Mouse (Mus musculus) forebrain, embryonic 13.5 days (tissue): ENCODE results near the gene Pla2g10. TPM values are rescaled to one million over a fixed set of nuclear protein-coding genes. Genes with fewer than 3 reads are reported as not detected.
A peak's percentile ranks its signal among the peaks of the same experiment; 100 is the strongest.
"Not testable (repeated sequence)": the region's sequence is repeated elsewhere in the genome, so short reads cannot be mapped to it uniquely, and the experiment has no call there.

Source experiments
- ATAC-seq: fragments of 200-750 bp; cut with Nextera tagmentation; 2 replicates; pipeline ENCODE4 v1.8.0; 2017
- H3K27ac ChIP-seq: fragments of 300-500 bp; sonication (generic); 2 replicates; pipeline ENCODE4 v1.5.1; 2015; ENCODE audit warnings: inconsistent platforms, mild to moderate bottlenecking, moderate library complexity
- H3K27me3 ChIP-seq: fragments of 300-500 bp; sonication (generic); 2 replicates; pipeline ENCODE4 v1.6.1; 2015; ENCODE audit warnings: mild to moderate bottlenecking, inconsistent platforms
- H3K36me3 ChIP-seq: fragments of 300-500 bp; sonication (generic); 2 replicates; pipeline ENCODE4 v1.6.1; 2015; ENCODE audit warnings: mild to moderate bottlenecking, inconsistent platforms; ENCODE audit not compliant: poor library complexity, severe bottlenecking
- H3K4me1 ChIP-seq: fragments of 300-500 bp; sonication (generic); 2 replicates; pipeline ENCODE4 v1.6.1; 2015; ENCODE audit warnings: inconsistent platforms
- H3K4me2 ChIP-seq: fragments of 300-500 bp; sonication (generic); 2 replicates; pipeline ENCODE4 v1.6.1; 2015; ENCODE audit warnings: inconsistent platforms, mild to moderate bottlenecking, moderate library complexity
- H3K4me3 ChIP-seq: fragments of 300-500 bp; sonication (generic); 2 replicates; pipeline ENCODE4 v1.5.1; 2015; ENCODE audit warnings: mild to moderate bottlenecking, inconsistent platforms
- H3K9ac ChIP-seq: fragments of 300-500 bp; sonication (generic); 2 replicates; pipeline ENCODE4 v1.6.1; 2015; ENCODE audit warnings: mild to moderate bottlenecking, inconsistent platforms
- H3K9me3 ChIP-seq: fragments of 300-500 bp; sonication (generic); replicated peaks from 2 replicates; pipeline ENCODE4 v1.6.1; 2016; ENCODE audit warnings: inconsistent platforms
- WGBS: fragments of 180-500 bp; shearing (Covaris S2); methylation state at CpG from one replicate; pipeline ENCODE4 v1.1.7; 2015; 5-methylcytosine and 5-hydroxymethylcytosine counted together
- polyA plus RNA-seq: library from polyadenylated mRNA; unstranded; fragments of >200 nt; fragmentation: Nextera tagmentation; extraction: Ambion mirVana; gene quantifications from 2 replicates; pipeline ENCODE4 v1.2.1, GENCODE M21; 2015

Gene Pla2g10
- polyA plus RNA-seq, result 0.20 and 0.53 TPM in 2 replicates

DNA sequence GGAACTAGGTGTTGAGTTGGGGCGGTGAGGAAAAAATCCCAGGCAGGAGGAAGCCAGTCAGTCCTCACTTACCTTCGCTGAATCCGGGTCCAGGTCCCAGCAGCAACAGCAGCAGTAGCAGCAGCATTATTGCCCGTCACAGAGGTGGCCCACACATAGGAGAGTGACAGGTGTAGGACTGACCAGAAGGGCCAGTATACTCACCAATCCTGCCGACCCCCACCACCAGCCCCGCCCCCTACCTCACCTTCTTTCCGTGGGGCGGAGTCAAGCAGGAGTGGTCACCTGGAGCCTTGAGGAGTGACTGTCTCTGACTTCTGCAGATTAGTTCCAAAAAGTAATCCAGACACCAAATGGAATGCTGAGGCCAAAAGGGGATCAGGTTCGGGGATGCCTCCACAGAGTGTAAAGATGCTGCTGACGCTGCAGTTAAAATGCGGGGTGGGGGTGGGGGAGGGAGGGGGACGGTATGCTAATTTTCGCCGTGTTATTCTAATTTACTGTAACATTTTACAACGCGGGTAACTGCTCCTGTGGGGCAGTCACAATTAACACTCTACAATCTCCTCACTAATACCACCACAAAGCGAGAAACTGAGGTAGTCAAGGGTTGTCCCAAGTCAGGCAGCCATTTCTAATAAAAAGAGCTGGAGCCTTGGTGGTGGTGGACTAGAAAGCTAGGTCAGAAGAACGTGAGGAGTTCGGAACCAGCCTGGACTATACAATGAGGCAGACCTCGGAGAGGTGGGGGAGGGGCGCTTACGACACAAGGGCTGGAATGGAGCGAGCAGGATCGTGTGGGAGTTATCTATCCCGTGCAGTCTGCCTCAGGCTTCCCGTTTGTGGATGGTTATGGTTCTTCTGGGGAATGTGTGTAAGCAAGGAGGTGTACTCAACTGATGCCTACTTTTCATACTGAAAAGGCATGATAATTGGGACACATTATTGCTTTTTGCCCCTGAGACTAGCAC, at the start of gene Pla2g10:
Pla2g10 (minus strand) TSS at position 699 of the 971 bp plus-strand sequence.
- ATAC-seq, result peak; percentile 43; the same call in 1 of the 2 replicates
- H3K4me1 ChIP-seq, result no peaks in the 10 kb centered on the region
- peak within 1 kb of the TSS; percentile 42 for H3K4me2 ChIP-seq
- H3K36me3 ChIP-seq, result no peaks in the 10 kb centered on the region
- peaks cover 5% of the 10 kb centered on the region; the same call in 1 of the 2 replicates for H3K27me3 ChIP-seq
- 15% methylated on average over 26 of the region's 26 CpGs for WGBS
- H3K4me3 ChIP-seq, result no peak within 1 kb of the TSS
- H3K27ac ChIP-seq, result no peak within 1 kb of the TSS
- no peaks in the 10 kb centered on the region for H3K9me3 ChIP-seq
- H3K9ac ChIP-seq, result no peak within 1 kb of the TSS

DNA sequence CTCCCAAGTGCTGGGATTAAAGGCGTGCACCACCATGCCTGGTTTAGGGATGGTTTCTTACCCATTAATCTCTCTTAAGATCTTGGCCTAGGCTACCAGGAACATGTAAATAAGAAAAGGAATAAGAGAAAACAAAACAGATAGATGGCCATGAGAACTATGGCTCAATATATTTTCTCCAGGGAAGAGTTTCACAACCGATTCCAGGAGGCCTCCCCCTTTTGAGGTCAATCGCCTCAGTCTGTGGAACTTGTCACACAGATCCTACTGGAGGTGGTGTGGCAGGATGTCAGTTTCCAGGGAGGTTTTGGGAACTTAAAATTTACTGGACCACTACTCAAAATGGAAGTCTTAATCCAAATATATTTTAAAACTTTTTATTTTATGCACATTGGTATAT, 43.9 kb upstream of the Pla2g10 start:
- H3K4me1 ChIP-seq, H3K36me3 ChIP-seq, H3K9ac ChIP-seq, H3K27ac ChIP-seq, H3K9me3 ChIP-seq, ATAC-seq, H3K27me3 ChIP-seq, H3K4me3 ChIP-seq, H3K4me2 ChIP-seq: not testable (repeated sequence)
- WGBS, result 90% methylated on average over 3 of the region's 3 CpGs

DNA sequence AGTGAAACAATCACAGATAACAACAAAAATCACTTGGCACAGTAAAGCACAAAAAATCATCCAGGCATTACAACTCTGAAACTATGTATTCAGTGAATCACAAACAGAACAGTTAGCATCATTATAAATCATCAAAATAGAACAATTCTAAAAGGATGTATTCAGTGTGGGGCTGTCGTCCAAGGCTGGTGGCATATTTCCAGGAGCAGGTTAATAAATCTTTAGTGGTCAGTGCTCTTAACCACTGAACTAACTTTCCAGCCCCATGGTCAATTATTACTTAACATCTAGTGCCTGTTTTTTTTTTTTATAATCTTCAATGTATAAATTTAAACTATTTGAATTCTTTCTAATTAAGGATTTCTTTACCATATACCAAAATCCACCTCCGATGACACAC, 43.2 kb upstream of the Pla2g10 start:
- not testable (repeated sequence) for H3K9ac ChIP-seq, ATAC-seq, H3K9me3 ChIP-seq

DNA sequence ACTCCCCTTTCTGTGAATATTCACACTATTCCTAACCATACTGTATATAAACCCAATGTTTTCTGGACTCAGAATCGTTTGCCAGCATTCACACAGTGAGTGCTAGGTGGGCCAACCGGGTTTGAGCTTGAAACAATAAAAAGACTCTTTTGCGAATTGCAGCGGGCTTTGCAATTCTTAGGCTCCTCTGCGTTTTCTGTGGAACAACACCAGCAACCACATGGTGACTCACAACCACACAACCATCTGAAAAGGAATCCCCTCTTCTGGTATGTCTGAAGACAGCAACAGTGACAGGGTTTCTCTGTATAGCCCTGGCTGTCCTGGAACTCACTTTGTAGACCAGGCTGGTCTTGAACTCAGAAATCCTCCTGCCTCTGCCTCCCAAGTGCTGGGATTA, 41.3 kb upstream of the Pla2g10 start:
- not testable (repeated sequence) for H3K27me3 ChIP-seq

More for the DNA sequence above, 43.2 kb upstream of the Pla2g10 start:
- not testable (repeated sequence) for H3K27ac ChIP-seq, H3K4me2 ChIP-seq, H3K27me3 ChIP-seq, H3K36me3 ChIP-seq, H3K4me1 ChIP-seq, H3K4me3 ChIP-seq
- 94% methylated on average over 2 of the region's 2 CpGs for WGBS

DNA sequence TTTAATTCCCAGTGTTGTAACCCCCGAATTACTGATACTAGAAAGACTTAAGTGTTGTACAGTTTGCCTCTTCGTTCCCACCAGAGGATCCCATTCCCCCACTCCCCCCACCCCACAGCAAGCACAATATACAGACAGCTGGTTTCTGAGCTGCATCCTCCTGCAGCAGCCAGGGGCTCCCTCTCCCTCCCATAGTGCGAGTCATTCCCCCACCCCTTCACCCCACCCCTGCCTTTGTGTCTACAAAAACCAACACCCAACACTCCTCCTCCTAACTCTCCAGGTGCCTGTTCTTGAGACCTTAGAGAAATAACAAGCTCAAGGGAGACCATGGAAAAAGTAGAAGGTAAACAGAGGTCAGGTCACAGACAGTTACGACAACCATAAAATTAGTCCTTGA, 40.8 kb upstream of the Pla2g10 start:
- not testable (repeated sequence) for H3K4me2 ChIP-seq, H3K27ac ChIP-seq, H3K4me3 ChIP-seq, ATAC-seq, H3K9me3 ChIP-seq, H3K27me3 ChIP-seq, H3K4me1 ChIP-seq, H3K36me3 ChIP-seq, H3K9ac ChIP-seq
- 69% methylated on average over 4 of the region's 4 CpGs for WGBS

More for the DNA sequence above, 41.3 kb upstream of the Pla2g10 start:
- ATAC-seq, H3K4me3 ChIP-seq, H3K27ac ChIP-seq, H3K9me3 ChIP-seq, H3K9ac ChIP-seq, H3K4me1 ChIP-seq, H3K36me3 ChIP-seq, H3K4me2 ChIP-seq: not testable (repeated sequence)
- WGBS, result 90% methylated on average over 5 of the region's 5 CpGs

DNA sequence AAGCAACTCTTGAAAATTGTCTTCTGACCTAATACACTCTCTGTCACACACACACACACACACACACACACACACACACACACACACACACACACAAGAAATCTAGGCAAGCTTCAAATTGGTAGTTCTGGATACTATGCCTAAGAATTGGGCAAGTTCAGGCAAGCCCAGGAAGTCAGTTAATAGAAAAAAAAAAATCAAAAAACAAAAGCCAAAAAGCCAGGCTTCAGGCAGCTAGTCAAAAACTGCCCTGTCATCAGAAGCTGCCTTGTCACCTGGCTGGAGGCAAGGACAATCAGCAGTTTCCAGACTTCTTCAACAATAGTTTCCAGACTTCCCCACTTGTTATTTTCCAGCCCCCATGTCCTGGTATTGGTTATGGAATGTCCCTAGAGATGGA, 35.6 kb upstream of the Pla2g10 start:
- Histone ChIP-seq H3K4me1 (no peaks in the 10 kb centered on the region), H3K4me2 (no peak overlapping the region), H3K9ac (no peak overlapping the region), H3K27ac (no peak overlapping the region), H3K27me3 (no peaks in the 10 kb centered on the region), H3K4me3 (no peak overlapping the region), H3K36me3 (no peaks in the 10 kb centered on the region), H3K9me3 (no peaks in the 10 kb centered on the region)
- ATAC-seq, result no peak

DNA sequence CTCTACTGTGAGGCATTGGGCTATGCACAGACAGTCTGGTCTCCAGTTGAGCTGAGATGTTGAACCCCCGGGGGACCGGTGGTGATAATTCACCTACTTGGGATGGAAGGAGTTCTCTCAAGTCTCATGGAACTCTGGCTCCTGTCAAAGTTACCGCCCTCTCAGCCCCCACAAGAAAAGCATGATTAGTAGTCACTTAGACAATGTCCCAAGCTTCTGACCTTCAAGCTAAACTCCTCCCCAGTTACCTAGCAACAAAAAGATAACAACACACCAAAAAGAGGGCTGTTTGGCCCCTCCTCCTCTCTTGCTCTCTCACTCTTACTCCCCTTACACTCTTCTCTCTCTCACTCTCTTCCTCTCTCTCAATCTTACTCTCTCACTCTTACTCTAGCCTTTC, 33.7 kb upstream of the Pla2g10 start:
- ATAC-seq, result no peak
- WGBS, result 77% methylated on average over 3 of the region's 3 CpGs

DNA sequence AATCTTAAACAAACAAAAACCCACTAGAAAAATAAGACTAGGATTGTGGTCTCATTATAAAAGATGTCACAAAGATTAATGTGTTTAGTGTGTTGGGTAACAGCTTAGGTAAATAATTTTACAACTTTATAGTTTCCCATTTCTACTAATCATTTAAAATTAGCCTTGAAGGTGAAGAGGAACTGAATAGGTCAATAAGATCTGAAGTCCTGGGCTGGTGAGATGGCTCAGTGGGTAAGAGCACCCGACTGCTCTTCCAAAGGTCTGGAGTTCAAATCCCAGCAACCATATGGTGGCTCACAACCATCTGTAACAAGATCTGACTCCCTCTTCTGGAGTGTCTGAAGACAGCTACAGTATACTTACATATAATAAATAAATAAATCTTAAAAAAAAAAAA, 32.0 kb upstream of the Pla2g10 start:
- H3K4me3 ChIP-seq, H3K9ac ChIP-seq, H3K27ac ChIP-seq, H3K9me3 ChIP-seq, H3K4me1 ChIP-seq, H3K4me2 ChIP-seq, ATAC-seq, H3K27me3 ChIP-seq, H3K36me3 ChIP-seq: not testable (repeated sequence)
- 100% methylated on average over 1 of the region's 1 CpGs for WGBS

More for the DNA sequence above, 33.7 kb upstream of the Pla2g10 start:
- Histone ChIP-seq H3K27ac (no peak overlapping the region), H3K4me1 (no peaks in the 10 kb centered on the region), H3K9me3 (no peaks in the 10 kb centered on the region), H3K4me3 (no peak overlapping the region), H3K9ac (no peak overlapping the region), H3K27me3 (no peaks in the 10 kb centered on the region), H3K36me3 (no peaks in the 10 kb centered on the region), H3K4me2 (no peak overlapping the region)

DNA sequence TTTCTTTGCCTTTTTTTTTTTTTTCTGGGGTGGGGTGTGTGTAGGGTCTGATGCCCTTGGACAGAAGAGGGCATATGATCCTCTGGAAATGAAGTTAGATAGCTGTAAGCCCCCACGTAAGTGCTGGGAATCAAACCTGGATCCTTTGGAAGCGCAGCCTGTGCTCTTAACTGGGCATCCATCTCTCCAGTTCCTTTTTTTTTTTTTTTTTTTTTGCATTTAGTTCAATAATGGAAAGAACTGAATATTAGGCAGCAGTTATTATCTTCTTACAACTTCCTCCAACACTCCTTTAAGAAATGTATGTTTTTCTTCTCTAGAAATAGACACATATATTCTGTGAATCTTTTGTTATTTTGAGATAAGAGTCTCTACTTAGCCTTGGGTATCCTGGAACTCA, 27.0 kb upstream of the Pla2g10 start:
- 84% methylated on average over 2 of the region's 2 CpGs for WGBS
- ATAC-seq, result no peak

DNA sequence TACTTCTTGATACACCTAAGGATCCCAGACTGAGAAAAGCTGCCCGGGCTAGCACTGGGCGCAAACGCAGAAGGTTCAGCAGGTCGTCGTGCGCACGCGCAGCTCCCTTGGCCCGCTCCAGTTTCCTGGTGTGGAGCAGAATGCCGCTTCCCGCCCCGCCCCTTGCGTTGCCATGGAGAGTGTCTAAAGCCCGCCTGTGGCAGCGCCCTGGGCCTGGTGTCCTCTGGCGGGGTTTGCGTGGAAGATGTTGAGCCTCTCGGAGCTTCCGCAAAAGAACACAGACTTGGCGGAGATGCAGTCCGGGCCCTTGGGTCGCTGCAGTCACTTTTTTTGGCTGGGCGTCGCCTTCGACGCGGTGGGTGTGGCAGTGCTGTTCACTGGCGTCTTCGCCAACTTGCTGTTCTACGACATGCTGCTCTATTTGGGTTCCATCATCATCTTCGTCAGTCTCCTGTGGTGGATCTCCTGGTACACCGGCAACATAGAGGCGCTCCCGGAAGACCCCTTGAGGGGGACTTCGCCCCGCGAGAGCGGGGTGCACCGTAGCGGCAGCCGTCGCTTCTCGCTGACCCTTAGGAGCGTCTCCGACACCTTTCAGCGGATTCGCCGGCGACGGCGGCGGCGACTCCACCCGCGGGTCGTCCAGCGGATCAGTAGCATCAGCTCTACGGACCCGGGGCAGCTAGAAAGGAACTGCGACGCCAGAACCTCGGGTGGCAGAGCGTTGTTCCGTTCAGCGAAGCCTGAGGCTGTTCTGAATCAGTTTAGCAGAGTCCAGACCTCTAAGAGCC, 23.8 kb upstream of the Pla2g10 start:
- peak; percentile 99 for ATAC-seq
- Histone ChIP-seq H3K27ac (no peak overlapping the region), H3K4me2 (peak overlapping the region; percentile 90), H3K4me1 (peaks cover 11% of the 10 kb centered on the region; the same call in 1 of the 2 replicates), H3K36me3 (no peaks in the 10 kb centered on the region), H3K9me3 (no peaks in the 10 kb centered on the region), H3K9ac (peak overlapping the region; percentile 74), H3K27me3 (no peaks in the 10 kb centered on the region), H3K4me3 (peak overlapping the region; percentile 67)
- under 1% methylated on average over 65 of the region's 65 CpGs for WGBS

More for the DNA sequence above, 27.0 kb upstream of the Pla2g10 start:
- no peak overlapping the region for H3K4me2 ChIP-seq
- H3K9ac ChIP-seq, result no peak overlapping the region
- H3K36me3 ChIP-seq, result no peaks in the 10 kb centered on the region
- no peak overlapping the region for H3K27ac ChIP-seq
- H3K4me3 ChIP-seq, result no peak overlapping the region
- peaks cover 11% of the 10 kb centered on the region; the same call in 1 of the 2 replicates for H3K4me1 ChIP-seq
- no peaks in the 10 kb centered on the region for H3K9me3 ChIP-seq
- no peaks in the 10 kb centered on the region for H3K27me3 ChIP-seq

DNA sequence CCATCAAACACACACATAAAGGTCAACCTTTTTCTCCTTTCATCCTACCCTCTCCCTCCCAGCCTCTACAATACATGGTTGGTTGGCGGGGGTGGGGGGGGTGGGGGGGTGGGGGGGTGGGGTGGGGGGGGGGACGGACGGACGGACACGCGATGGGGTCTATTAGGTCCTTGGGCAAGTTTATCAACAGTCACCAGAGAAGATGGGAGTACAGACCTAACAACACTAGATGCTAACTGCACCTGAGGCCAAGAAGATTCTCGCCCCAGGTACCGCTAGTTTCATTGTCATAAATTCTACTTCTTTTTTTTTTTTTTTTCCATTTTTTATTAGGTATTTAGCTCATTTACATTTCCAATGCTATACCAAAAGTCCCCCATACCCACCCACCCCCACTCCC, 23.2 kb upstream of the Pla2g10 start:
- 76% methylated on average over 8 of the region's 8 CpGs for WGBS
- Histone ChIP-seq H3K36me3 (no peaks in the 10 kb centered on the region), H3K4me1 (peaks cover 11% of the 10 kb centered on the region; the same call in 1 of the 2 replicates), H3K27ac (no peak overlapping the region), H3K4me2 (peak overlapping the region; percentile 90), H3K27me3 (no peaks in the 10 kb centered on the region), H3K9ac (no peak overlapping the region), H3K4me3 (peak overlapping the region; percentile 67), H3K9me3 (no peaks in the 10 kb centered on the region)
- ATAC-seq, result peak; percentile 69

DNA sequence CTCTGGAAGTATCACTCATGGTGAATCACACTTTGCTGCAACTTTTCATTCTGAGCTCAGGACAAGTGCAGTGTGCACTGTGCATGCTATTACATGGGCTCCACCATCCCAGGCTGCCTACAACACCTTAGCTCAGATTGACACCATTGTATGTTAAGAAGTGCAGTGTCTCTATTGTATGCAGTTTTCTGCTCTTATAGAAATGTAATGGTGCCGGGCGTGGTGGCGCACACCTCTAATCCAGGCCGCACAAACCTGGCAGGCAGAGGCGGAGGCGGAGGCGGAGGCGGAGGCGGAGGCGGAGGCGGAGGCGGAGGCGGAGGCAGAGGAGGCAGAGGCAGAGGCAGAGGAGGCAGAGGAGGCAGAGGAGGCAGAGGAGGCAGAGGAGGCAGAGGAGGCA, 19.8 kb upstream of the Pla2g10 start:
- H3K27me3 ChIP-seq, result no peaks in the 10 kb centered on the region
- no peak overlapping the region for H3K4me2 ChIP-seq
- 93% methylated on average over 13 of the region's 13 CpGs for WGBS
- ATAC-seq, result no peak
- H3K36me3 ChIP-seq, result no peaks in the 10 kb centered on the region
- H3K27ac ChIP-seq, result no peak overlapping the region
- H3K9me3 ChIP-seq, result no peaks in the 10 kb centered on the region
- H3K4me1 ChIP-seq, result peaks cover 4% of the 10 kb centered on the region; the same call in 1 of the 2 replicates
- H3K4me3 ChIP-seq, result no peak overlapping the region
- no peak overlapping the region for H3K9ac ChIP-seq
